24 mouse cellular contexts compared by ENCODE assay signal in the genomic region with DNA sequence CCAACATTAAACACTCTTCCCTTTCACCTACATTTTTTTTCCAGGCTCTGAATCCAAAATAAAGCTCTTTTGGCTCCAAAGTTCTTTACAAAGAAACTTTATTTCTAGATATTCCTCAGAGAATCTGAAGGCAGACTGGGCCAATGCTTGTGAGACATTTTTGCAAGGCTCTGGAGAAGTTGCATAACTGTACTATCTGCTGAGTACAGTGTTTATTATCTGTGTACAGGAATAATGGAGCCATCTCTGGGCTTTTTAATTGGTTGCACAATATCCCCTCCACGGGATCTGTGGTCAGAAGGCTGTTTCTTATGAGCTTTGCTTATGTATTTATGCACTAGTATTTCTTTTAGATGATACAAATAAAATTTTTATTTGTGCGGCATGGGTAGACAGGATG. TPM values are rescaled to one million over a fixed set of nuclear protein-coding genes. Genes with fewer than 3 reads are reported as not detected.
DNase-seq lines count a peak whose midpoint lies in the region; ATAC-seq and TF ChIP-seq lines count a peak whose summit lies in the region.
"Had no signal": no experiment of that assay in that cellular context is flagged by ENCODE, and none has a peak within 500 bp of the region (broad histone marks: within the 10 kb centered on the region; RNA-seq: fewer than 3 reads in every experiment).

No protein-coding gene starts in this region.

- 74% methylated on average over 2 of the region's 2 CpGs for WGBS in kidney, adult 2 months
- WGBS in lung, postnatal 0 days = 57% methylated on average over 2 of the region's 2 CpGs

- TF ChIP-seq CTCF in kidney, adult 2 months (conservative IDR thresholded peaks at IDR 0.05; ENCODE audit: insufficient read depth, insufficient read length, low read depth, low read length) = no peak
- no peak for TF ChIP-seq CTCF in lung, postnatal 0 days (IDR thresholded peaks at IDR 0.05)

- no peak for DNase-seq in frontal cortex, postnatal 36 days (ENCODE audit: low spot score in 2 of 2)
- DNase-seq in kidney, adult 2 months = peak; percentile 42
- no peak for DNase-seq in kidney, postnatal 25 days
- DNase-seq in lung, postnatal 0 days (ENCODE audit: low spot score) = peak; percentile 87
- DNase-seq in lung, postnatal 10 days = no peak
- no peak for DNase-seq in layer of hippocampus, postnatal 14 days (ENCODE audit: low spot score in 2 of 2)
- DNase-seq in left cerebral cortex, postnatal 14 days (ENCODE audit: low spot score in 2 of 2) = no peak
- DNase-seq: adrenal gland, adult 8-10 months; cerebellum, adult 11-12 months; gastrocnemius, postnatal 10 days; layer of hippocampus, postnatal 36 days; liver; right cerebral cortex, postnatal 4 days; thymus, postnatal 36 days had no signal

- H3K9ac ChIP-seq in lung, postnatal 0 days (replicated peaks; ENCODE audit: low read depth) = no peak overlapping the region
- H3K9ac ChIP-seq: heart, embryonic 15.5 days; hindbrain, embryonic 13.5 days; midbrain, embryonic 12.5 days had no signal

- no peaks in the 10 kb centered on the region for H3K4me1 ChIP-seq in kidney, adult 2 months (ENCODE audit: control insufficient read depth, insufficient read depth, low read length)
- H3K4me1 ChIP-seq in lung, postnatal 0 days (ENCODE audit: insufficient read depth, low read depth, low read length) = no peaks in the 10 kb centered on the region
- H3K4me1 ChIP-seq: heart, embryonic 15.5 days; midbrain, embryonic 12.5 days had no signal

- peak; percentile 41; the same call in 1 of the 2 replicates for ATAC-seq in frontal cortex, adult (ENCODE audit: low TSS enrichment)
- ATAC-seq in lung, postnatal 0 days = peak; percentile 73
- ATAC-seq: forebrain, embryonic 16.5 days; intestine, embryonic 16.5 days had no signal

- intact Hi-C loops in left cerebral cortex, postnatal 14 days (cut with DNase I) = no loop called here

- H3K27me3 ChIP-seq in kidney, adult 2 months (replicated peaks; ENCODE audit: control insufficient read depth, insufficient read depth, low read length) = no peaks in the 10 kb centered on the region
- no peaks in the 10 kb centered on the region for H3K27me3 ChIP-seq in lung, postnatal 0 days (replicated peaks; ENCODE audit: insufficient read depth, low read length)
- H3K27me3 ChIP-seq: CH12.LX; heart, embryonic 15.5 days; hindbrain, embryonic 13.5 days; midbrain, embryonic 12.5 days had no signal

- no peak overlapping the region for H3K4me3 ChIP-seq in kidney, adult 2 months (ENCODE audit: insufficient read depth, low read depth, low read length)
- no peak overlapping the region for H3K4me3 ChIP-seq in lung, postnatal 0 days (ENCODE audit: low read depth, low read length)
- H3K4me3 ChIP-seq: erythroblast, embryonic 14.5 days; heart, embryonic 15.5 days; hindbrain, embryonic 13.5 days; midbrain, embryonic 12.5 days; myocyte had no signal

- no peak overlapping the region for H3K4me2 ChIP-seq in lung, postnatal 0 days (replicated peaks; ENCODE audit: low read depth, low read length)
- H3K4me2 ChIP-seq: heart, embryonic 15.5 days; hindbrain, embryonic 13.5 days; midbrain, embryonic 12.5 days had no signal

- no peaks in the 10 kb centered on the region for H3K9me3 ChIP-seq in lung, postnatal 0 days (ENCODE audit: low read length)
- H3K9me3 ChIP-seq: heart, embryonic 15.5 days; hindbrain, embryonic 13.5 days; midbrain, embryonic 12.5 days had no signal

- no peaks in the 10 kb centered on the region for H3K36me3 ChIP-seq in kidney, adult 2 months (ENCODE audit: control insufficient read depth, insufficient read depth, low read length)
- H3K36me3 ChIP-seq in lung, postnatal 0 days (ENCODE audit: insufficient read depth, low read length) = no peaks in the 10 kb centered on the region
- H3K36me3 ChIP-seq: heart, embryonic 15.5 days; hindbrain, embryonic 13.5 days; midbrain, embryonic 12.5 days had no signal

- TF ChIP-seq EP300 in lung, postnatal 0 days (IDR thresholded peaks at IDR 0.05) = peak; percentile 55

- TF ChIP-seq POLR2A in kidney, adult 2 months (IDR thresholded peaks at IDR 0.05; ENCODE audit: low read depth, low read length) = no peak

- H3K27ac ChIP-seq in kidney, adult 2 months (ENCODE audit: insufficient read depth, low read depth, low read length) = no peak overlapping the region
- peak overlapping the region; percentile 26; the same call in 1 of the 2 replicates for H3K27ac ChIP-seq in lung, postnatal 0 days (ENCODE audit: low read length)
- H3K27ac ChIP-seq: heart, embryonic 15.5 days; hindbrain, embryonic 13.5 days; macrophage; midbrain, embryonic 12.5 days had no signal

RNA-seq across cellular contexts. Expression of gene Adam12, which starts 54.9 kb away (rescaled TPM):
- 4.1 and 4.4 TPM in 2 replicates for polyA plus RNA-seq in kidney, adult 2 months (2012; rRNA removed)
- 2.5 and 2.6 TPM in 2 replicates for polyA plus RNA-seq in lung, postnatal 0 days (2015; fragmentation: Nextera tagmentation; extraction: Ambion mirVana)
- total RNA-seq in layer of hippocampus, postnatal 14 days (2021) = 10 to 100 TPM; 12.4 to 12.6 TPM
- 1 to 10 TPM; 6.5 to 8.0 TPM for total RNA-seq in left cerebral cortex, postnatal 14 days (2021)
- total RNA-seq: CH12.LX had no signal
- polyA plus RNA-seq: macrophage had no signal

Comparison
In these comparisons a context has a peak if more than half of its experiments do, and no peak if none do; other contexts are left out.
1. DNase-seq: peak in kidney, adult 2 months (single experiment) and lung, postnatal 0 days (single experiment); none in frontal cortex, postnatal 36 days (0 of 2), kidney, postnatal 25 days (0 of 2), lung, postnatal 10 days (single experiment), layer of hippocampus, postnatal 14 days (0 of 2) and left cerebral cortex, postnatal 14 days (0 of 2).